Mouse (Mus musculus) left cerebral cortex, adult 11 months (tissue): Measurements from ENCODE around the gene Slc6a21.
"Not testable (repeated sequence)": the region's sequence is repeated elsewhere in the genome, so short reads cannot be mapped to it uniquely, and the experiment has no call there.

Experiments
- DNase-seq: peaks from one replicate; pipeline ENCODE4 v3.0.0; 2022; ENCODE audit warnings: low spot score

Slc6a21 gene

DNA sequence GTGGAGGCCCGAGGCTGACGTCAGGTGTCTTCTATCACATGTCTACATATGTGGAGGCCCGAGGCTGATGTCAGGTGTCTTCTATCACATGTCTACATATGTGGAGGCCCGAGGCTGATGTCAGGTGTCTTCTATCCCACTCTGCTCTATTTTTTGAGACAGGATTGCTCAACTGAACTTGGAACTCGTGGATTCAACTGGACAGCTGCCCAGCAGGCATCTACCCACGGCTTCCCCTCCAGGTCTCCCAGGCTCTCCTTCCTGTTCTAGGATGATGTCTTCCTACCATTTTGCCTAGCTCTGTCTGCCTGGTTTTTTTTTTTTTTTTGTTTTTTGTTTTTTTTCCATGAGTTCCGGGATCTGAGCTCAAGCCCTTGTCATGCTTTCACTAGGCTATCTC lies 21.5 kb upstream of the Slc6a21 start:
- not testable (repeated sequence) for DNase-seq

DNA sequence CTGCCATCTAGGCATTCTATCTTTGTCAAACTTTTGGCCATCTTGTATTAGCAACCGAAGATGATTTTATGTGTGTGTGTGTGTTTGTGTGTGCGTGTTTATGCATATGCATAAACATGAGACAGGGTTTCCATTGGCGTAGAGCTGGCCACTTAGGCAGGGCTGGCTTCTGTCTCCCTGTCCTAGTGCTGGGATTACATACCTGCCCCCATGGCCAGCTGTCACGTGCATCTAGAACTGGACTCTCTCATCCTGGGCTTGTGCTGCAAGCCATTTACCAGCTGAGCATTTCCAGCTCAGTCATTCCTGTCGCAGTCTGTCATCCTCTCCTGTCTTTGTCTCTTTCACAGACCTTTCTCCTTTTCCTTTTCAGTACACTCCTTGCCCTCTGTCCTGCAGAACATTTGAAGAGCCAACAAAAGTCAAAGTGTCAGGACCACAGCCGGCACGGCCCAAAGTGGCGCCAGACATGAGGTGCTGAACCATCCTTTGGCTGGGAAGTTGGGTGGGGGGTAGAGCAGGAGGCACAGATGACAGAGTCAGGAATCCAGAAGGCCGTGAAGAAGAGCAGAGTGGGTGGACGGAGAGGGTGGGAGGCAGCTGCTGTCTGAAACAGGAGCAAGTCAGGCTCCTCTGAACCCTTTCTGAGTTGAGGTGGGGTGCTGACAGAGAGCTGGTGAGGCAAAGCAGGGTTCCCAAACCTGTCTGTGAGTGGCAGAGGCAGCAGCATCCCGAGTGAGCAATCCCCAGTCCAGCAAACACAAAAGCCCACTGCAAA lies 20.1 kb upstream of the Slc6a21 start:
- DNase-seq = no peak

DNA sequence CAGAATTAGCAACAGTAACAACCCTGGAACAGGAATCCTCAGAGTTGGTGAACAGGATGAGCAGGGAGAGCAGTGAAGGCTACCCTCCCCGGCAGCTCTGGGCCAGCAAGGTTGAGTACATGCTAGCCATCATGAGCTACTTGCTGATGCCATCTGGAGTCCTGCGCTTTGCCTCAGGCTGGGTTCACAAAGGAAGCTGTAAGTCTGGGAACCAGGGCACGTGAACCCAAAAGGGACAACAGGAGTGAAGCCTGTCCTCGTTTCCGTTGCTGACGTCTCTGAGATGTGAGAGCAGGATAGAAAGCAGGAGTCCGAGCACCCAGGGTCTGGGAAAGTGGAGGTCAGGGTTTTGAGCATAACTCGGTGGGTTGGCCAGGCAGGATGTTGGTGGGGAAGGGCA lies 18.0 kb upstream of the Slc6a21 start:
- no peak for DNase-seq

DNA sequence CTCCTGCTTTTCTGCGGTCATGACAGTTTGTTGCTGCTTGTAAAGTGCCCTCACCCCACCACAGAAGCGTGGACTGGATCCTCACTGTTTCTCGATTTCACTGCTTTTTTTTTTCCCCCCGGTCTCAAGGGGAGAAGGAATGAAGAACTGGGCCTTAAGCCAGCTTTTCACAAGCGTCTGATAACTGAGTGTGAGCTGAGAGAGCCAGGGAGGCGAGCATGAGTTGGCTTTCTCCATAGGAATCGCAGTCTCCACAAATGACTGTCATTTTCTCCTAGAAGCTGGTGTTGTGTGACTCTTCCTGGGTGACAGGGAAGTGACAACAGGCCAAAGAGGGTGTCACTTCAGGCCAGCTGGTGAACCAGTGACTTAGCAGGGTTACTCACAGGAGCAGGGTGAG lies 15.0 kb upstream of the Slc6a21 start:
- no peak for DNase-seq

DNA sequence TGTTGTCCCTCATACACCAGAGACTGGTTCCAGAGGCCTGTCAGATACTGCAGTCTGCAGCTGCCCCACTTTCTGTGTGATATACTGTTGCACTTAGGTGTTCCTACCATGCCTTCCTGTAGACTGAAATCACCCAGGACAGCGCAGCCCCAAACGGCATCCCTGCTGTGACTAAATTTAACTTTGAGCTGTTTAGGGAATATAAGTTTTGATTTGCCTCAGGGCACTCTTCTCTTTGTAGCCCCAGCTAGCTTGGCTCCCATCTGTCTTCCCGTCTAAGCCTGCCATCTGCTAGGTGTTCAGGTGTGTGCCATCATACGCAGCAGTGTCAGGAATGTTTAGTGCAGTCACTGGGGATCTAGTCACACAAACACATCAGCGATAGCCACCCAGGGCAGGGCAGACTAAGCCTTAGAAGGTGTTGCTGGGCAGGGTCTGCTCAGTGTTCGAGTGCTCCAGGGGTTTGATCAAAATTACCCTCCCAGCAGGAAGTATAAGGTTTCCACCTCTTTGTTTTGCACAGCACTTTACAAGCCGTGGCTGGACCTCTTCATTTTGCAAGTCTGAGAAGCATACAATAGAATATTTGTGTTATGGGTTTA lies 14.2 kb upstream of the Slc6a21 start:
- no peak for DNase-seq

DNA sequence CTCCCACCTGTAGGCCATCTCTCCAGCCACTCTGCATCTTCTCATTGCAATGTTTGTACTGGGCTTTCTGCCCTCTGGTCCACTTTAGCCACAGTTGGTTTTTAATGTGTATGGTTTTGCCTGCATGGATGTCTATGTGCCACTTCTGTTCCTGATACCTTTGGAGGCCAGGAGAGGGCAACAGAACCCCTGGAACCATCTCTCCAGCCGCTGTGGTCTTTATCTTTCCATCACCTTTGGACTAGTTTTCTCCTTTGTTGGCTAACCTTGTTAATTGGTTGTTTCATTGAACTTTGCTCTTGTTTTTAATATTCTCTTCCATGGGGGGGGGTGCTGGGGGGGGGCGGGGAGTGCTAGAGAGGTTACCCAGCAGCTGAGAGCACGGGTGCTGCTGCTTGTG lies 13.0 kb upstream of the Slc6a21 start:
- DNase-seq = no peak

DNA sequence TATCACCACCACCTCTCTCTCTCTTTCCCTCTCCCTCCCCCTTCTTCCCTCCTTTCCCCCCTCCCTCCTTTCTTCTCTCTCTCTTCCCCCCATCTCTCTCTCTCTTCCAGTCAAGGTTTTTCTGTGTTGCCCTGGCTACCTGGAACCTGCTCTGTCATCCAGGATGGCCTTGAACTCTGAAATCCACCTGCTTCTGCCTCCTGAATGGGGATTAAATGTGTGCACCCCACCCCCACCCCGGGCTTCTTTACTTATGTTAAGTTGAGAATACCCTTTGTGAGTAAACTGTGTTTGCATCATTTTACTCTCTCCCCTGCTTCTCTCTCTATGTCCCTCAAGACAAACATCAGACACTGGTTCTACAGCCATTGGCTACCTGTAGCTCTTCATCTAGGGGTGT lies 11.8 kb upstream of the Slc6a21 start:
- DNase-seq = no peak

DNA sequence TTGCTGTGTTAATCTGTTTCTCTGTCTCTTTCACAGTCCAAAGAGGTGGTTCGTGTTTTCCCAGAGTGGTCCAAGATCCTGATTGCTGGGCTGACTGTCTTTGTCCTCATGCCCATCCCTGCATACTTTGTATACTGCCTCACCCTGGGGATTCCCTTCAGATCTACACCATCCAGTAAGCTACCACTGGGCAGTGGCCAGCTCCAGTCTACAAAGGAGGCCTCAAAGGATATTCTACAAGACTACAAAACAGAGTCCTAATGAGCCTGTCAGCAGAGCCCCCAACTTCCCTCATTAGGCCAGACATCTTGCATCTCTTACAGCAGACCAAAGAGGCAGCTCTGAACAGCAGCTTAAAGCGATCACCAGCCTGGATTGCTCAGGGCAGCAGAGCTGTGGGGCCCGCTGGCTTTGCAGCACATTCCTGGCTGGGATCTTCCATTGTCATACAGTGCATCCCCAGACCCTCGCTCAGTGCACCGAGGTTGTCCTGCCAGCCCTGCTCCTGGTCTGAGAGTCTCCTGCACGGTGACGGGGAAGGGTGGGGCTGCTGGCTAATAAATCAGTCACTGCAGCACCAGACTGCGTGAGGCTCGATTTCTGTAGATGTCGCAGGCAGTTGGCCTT lies 4.4 kb upstream of the Slc6a21 start:
- no peak for DNase-seq

DNA sequence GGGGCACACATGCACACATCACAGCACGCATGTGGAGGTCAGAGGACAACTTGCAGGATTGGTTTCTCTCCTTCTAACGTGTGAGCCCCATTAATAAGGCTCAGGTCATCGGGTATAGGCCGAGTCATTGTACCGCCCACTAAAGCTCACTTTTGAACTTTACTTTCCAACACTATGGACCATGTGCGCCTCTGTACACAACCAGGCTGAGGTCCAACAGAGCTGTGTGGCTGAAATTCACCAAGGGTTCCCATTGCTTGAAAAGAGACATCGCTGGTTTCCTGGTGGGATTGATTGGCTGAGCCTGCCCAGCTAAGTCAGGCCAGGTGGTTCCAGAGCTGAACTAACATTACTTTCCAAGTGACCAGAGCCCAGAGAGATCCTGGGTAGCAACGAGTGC lies 3.6 kb upstream of the Slc6a21 start:
- DNase-seq = no peak

DNA sequence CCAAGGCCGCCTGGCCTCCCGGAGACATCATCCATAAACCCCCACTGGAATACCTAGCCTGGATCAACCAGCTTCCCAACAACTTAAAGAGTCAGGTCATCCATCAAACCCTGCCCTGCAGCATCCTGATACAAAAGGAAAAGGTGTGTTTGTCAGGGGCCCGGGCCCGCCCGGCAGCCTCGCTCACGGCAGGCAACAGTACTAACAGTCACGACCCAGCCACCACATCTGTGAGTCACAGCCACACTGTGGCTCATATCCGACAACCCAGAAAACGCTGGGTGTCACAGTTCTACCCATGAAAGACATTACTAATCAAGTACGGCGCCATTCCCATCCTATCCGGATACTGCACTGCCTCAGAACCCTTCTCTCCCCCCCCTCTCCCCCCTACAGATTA lies 9.2 kb downstream of the Slc6a21 start:
- DNase-seq = no peak

DNA sequence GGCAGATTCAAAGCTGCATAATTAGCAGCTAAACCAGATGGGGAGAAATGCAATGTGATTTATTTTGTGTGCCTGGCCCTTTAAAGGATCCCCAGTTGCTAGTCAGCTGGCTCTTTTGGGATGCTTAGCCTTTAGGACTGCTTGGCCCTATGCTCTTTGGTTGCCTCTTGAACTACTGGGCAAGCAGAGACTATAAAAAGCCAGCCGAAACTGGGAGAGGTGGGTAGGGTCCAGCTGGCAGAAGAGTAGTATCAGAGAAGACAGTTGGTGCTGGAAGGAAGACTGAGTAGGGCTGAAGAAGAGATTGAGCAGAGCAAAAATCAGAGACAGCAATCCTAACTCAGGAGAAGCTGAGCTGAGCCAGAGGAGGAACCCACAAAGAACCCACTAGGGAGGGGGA lies 19.3 kb downstream of the Slc6a21 start:
- no peak for DNase-seq

DNA sequence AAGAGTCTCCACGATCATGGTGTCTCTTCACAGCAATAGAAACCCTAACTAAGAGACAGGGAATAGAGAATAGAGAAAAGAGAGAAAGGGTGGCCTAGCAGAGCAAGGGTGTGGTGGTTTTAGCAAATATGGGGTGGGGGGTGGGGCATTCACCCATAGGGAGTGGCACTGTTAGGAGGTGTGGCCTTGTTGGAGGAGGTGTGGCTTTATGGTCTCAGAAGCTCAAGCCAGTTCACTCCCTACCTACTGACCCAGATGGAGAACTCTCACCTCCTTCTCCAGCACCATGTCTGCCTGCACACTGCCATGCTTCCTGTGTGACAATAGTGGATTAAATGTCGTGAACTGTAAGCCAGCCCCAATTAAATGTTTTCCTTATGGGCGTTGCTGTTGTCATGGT lies 20.2 kb downstream of the Slc6a21 start:
- DNase-seq = no peak

DNA sequence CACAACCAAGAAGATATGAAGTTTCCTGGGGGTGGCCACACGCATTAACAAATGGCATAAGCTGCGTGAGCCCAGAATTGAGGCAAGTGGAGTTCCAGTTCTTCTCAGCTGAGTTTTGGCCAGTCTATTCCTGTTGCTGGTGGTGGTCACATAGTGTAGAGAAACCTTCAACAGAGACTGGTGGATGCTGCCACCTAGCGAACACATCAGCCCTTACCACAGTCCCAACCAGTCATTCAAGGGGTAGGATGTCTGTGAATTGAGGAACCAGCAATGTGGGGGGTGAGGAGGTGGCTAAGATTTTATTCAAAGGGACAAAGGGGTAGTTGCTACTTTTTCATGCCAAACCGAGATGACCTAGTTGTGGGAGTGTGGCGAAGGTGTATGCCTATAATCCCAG lies 22.4 kb downstream of the Slc6a21 start:
- DNase-seq = peak; percentile 63

DNA sequence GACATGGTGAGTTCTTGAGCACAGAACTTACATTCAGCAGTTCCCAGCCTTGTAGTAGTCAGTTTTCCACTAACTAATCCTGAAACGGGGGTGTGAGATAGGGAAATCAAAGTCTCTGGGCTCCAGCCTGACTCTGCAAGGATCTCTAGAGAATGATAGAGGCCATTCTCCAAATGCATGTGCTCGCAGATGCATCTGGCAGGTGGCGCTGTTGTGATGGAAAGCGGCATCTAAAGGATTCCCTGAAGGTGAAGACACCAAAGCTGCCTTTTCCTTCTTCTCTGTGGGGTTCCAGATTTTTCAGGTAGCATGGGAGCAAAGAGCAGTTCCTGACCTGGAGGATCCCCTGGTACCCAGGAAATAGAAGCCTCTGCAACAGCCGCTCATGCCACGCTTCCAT lies 23.0 kb downstream of the Slc6a21 start:
- DNase-seq = no peak

DNA sequence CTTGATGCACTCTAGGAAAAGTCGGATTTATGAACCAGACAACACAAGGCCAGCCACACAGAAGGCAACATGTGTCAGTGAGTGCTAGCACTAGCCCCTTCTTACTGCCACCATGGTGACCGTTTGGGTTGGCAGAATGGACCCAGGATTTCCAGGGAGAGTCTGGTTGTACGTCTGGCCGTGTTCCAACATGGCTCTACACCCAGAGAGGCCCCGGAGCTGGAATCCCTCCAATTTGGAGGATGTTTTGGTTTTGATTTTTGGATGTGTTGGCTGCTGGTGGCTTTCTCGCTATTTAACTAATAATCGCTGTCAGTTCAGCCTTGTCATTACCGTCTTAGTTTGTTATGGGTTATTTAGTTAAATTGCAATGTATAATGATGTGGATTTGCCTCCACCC lies 25.3 kb downstream of the Slc6a21 start:
- no peak for DNase-seq

DNA sequence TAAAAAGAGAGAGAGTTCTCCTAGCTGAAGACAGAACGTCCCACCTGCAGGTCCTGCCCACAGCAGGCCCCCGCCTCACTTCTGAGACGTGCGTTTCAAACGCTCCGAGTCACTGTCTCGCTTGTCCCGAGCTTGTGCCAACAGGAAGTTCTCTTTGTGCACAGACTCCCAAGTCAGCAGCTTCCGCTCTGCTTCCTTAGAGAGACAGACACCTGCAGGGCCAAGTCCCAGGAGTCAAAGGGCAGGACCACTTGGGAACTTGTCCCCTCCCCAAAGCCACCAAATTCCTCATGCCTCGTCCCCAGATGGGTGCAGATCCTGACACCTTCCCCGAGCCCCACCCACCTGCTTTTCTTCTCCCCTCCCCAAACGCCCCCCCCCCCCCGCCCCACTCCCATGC lies 27.6 kb downstream of the Slc6a21 start:
- DNase-seq = no peak

DNA sequence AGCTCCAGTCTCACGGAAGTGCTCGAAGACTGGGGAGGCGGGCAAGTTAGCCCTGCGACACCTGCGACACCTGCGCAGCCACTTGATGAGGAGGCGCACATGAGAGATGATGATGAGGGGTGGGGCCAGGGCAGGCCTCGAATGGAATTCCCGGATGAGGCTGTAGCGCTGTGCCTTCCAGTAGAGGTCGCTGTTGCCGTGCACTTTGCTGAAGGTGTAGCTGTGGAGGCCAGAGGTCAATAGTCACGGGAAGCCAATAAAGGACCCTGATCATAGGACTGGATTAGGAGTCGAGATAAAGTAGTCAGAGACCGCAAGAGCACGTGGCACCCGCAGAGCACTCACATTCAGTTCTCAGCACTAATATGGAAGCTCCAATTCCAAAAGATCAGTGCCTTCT lies 28.0 kb downstream of the Slc6a21 start:
- DNase-seq = peak; percentile 71

DNA sequence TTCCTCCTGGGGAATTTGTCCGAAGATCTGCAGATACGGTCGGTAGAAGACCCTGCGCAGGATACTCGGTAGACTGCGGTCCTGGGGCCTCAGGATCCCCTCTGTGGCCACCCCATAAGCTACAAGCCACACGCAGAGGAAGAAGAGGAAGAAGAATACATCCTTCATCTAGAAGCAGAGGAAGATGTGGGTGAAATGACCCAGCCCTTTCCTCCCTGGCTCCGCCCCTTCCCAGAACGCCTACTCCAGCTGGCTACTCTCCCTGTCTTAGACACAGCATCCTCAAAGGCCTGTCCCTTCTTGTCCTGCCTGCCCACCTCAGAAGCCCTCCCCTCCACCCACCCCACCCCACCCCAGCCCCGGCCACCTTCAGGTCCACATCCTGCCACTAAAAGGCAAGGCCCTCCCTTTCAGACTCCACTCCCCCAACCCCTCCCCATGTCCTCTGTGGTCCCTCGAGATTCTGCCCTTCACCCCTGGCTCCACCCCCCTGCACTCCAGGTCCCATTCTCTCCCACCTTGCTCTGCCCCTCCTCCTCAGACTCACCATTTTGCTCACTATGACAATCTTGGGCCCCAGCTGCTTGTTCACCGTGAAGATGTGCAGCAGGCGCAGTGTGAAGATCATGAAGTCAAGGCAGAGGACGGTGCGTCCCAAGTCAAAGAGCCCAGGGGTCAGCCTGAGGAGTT lies 31.4 kb downstream of the Slc6a21 start:
- no peak for DNase-seq

DNA sequence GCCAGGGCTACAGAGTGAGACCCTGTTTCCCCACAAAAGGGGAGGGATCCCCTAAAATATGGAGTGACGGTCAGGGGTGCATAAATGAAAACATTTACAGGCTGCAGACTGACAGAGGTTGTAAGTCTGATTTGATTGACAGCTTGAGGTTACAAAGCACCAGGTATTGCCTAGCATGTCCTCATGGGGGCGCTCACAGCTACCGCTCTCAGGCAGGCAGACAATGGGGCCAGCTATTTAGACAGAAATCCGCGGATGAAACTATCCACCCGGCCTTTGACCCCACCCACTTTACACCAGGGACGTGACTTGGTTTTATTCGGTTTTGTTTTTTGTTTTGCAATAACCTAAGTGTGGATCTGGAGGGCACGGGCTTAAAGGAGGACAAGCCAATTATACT lies 32.1 kb downstream of the Slc6a21 start:
- DNase-seq = no peak

DNA sequence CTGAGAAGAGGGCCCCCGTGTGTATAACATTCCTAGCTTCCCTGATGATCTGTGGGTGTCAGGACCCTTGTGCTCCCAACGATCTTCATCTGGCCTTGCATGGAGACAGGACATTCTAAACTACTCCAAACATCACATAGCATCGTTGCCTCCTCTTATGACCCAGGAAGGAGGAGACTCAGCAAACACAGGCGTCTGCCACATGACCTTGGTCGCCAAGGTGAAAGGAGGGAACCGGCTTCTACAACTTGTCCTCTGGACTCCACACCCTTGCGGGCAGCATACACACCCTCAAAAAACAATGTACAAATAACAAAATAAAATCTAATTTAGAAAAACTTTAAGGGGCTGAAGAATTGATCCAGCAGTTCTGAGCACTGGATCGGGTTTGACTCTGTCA lies 34.7 kb downstream of the Slc6a21 start:
- DNase-seq = no peak

DNA sequence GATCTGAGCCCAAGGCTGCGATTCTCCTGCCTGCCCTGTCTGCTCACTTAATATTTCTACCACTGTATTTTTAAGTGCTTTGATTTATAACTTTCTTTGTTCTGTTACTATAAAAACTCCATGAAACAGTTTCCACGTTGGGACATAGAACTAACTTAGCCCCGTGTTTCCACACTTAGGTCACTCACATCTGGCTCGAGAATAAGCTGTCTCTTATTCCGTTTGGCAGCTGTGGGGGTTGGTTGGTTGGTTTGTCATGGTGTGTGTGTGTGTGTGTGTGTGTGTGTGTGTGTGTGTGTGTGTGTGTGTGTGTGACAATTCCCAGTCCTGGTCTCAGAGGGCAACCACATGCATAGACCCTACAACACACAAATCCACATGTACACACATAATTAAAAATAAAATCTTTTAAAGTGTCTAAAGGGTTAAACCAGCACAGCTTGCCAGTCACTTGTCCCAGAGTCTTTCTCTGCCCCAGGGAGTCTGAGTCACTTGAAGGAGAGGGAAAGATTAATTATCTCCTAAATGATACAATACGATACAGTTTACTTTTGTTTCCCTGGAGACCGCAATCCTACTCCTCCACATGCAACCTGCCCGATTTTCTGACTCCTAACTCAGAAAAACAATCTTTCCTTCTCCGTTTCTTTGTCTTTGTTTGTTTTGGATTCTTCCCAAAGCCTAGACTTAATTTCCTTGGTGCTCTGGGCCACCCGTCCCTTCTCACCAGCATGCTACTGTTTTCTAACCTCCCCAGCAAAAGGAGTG lies 35.6 kb downstream of the Slc6a21 start:
- no peak for DNase-seq

DNA sequence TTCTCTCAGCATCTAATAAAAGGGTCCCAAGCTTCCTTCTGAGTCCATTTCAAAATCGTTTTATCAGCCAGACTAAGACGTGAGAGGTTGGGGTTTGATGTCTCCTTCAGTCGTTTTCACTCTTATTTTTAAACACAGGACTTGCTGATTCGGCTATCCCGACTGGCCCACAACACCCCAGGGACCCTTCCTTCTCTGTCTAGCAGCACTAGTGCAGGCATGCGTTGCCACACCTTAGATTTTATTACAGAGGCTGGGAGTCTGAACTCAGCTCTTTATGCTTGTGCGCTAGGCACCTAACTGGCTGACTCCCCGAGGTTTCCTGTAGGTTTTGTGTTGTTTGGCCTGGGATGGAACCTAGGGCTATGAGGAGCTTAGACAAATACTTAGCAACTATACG lies 36.2 kb downstream of the Slc6a21 start:
- no peak for DNase-seq
